Mouse (Mus musculus) lung, postnatal 0 days (tissue): ENCODE data around the gene Hoxd13.

Experiments
- CTCF ChIP-seq: IDR thresholded peaks from 2 replicates; pipeline ENCODE4 v1.5.1; 2016; ENCODE audit warnings: antibody characterized with exemption, mild to moderate bottlenecking
- EP300 ChIP-seq: IDR thresholded peaks from 2 replicates; pipeline ENCODE4 v1.6.1; 2016; ENCODE audit warnings: antibody characterized with exemption, mild to moderate bottlenecking, control low read depth

DNA sequence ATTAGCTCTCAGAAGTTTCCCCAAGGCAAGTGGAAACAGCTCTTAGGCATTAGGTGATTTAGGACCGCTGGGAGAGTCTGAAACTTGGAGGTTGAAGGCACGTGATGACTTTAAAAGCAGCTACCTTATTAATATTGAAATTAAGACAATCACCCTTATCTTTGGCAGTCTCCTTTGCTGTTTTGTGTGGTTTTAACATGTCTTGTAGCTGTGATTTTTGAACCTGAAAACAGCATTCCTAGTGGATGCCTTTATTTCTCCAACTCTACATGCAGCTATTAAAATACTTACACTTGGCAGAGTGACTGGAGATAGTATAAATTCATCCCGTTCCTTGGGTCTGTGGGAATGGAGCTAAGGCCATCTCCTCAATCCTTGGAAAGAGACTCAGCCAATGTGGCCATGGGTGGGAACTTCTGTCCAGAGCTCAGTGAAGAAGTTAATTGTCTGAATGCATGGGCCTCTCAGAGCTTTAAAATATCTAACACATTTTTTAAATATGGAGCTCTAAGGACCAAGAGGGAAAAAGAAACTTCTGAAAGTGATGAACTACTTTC lies 2.6 kb downstream of the Hoxd13 start:
- TF ChIP-seq CTCF, result no peak
- no peak for TF ChIP-seq EP300
